Mouse (Mus musculus) forebrain, embryonic 15.5 days (tissue): ENCODE measurements around the gene Pate2. TPM values are rescaled to one million over a fixed set of nuclear protein-coding genes. Genes with fewer than 3 reads are reported as not detected.
A peak's percentile ranks its signal among the peaks of the same experiment; 100 is the strongest.

Experiments
- ATAC-seq: fragments of 200-750 bp; cut with Nextera tagmentation; replicated peaks from 2 replicates; pipeline ENCODE4 v1.8.0; 2017; ENCODE audit warnings: mild to moderate bottlenecking, moderate TSS enrichment, moderate library complexity
- H3K27ac ChIP-seq: fragments of 300-500 bp; sonication (generic); replicated peaks from 2 replicates; pipeline ENCODE4 v1.5.1; 2015; ENCODE audit warnings: mild to moderate bottlenecking, inconsistent platforms
- H3K27me3 ChIP-seq: fragments of 300-500 bp; sonication (generic); 2 replicates; pipeline ENCODE4 v1.6.1; 2015; ENCODE audit warnings: inconsistent platforms
- H3K36me3 ChIP-seq: fragments of 300-500 bp; sonication (generic); 2 replicates; pipeline ENCODE4 v1.6.1; 2015; ENCODE audit warnings: mild to moderate bottlenecking, inconsistent platforms
- H3K4me1 ChIP-seq: fragments of 300-500 bp; sonication (generic); 2 replicates; pipeline ENCODE4 v1.6.1; 2015; ENCODE audit warnings: inconsistent platforms
- H3K4me2 ChIP-seq: fragments of 300-500 bp; sonication (generic); replicated peaks from 2 replicates; pipeline ENCODE4 v1.6.1; 2015; ENCODE audit warnings: mild to moderate bottlenecking, inconsistent platforms
- H3K4me3 ChIP-seq: fragments of 300-500 bp; sonication (generic); 2 replicates; pipeline ENCODE4 v1.5.1; 2015; ENCODE audit warnings: mild to moderate bottlenecking, inconsistent platforms
- H3K9ac ChIP-seq: fragments of 300-500 bp; sonication (generic); replicated peaks from 2 replicates; pipeline ENCODE4 v1.6.1; 2015; ENCODE audit warnings: mild to moderate bottlenecking, inconsistent platforms
- H3K9me3 ChIP-seq: fragments of 300-500 bp; sonication (generic); 2 replicates; pipeline ENCODE4 v1.6.1; 2016; ENCODE audit warnings: inconsistent platforms
- WGBS: fragments of 180-500 bp; shearing (Covaris S2); methylation state at CpG from one replicate; pipeline ENCODE4 v1.1.7; 2015; ENCODE audit warnings: mixed read lengths; 5-methylcytosine and 5-hydroxymethylcytosine counted together
- polyA plus RNA-seq: library from polyadenylated mRNA; unstranded; fragments of >200 nt; fragmentation: Nextera tagmentation; extraction: Ambion mirVana; gene quantifications from 2 replicates; pipeline ENCODE4 v1.2.1, GENCODE M21; 2015

Gene Pate2
- polyA plus RNA-seq, 1 experiment from 2014 or later = 1.6 TPM

DNA sequence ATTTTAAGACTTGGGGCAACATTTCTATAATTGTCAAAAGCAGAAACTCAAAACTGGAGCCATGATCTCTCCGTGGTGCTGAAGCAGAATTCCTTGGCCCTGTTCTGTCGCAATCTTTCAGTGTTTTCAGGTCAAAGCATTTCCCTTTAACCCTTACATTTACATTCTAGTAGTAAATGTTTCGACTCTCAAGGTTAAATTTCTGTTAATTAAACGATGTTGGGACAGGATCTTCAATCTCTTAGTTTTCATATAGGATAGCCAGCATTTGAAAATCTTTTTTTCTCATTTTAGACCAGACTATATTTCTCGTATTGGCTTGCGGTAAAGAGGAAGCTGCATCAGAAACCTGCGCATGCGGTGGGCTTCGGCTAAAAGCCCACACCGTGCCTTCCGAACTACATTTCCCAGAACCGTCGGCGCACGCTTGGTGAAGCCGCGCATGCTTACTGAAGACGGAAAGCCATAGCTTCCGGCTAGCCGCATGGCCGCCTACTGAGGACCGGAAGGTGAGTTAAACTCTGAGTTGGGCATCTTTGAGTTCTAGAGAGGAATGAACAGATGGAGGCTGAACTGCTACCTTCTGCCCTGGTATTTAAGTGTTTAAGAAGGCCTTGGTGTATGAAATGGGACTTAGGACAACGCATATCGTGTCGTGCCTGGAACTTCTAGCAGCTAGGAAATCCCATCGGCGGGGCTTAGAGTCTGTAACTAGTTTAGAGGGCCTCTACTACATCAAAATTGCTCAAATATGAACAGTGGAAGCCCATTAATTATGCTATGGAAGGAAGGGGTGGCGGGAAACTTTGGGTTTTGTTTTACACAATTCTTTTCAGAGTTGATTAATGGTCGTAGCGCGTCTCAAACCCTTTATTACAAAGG, 10.8 kb upstream of the Pate2 start:
- Histone ChIP-seq H3K4me2 (peak overlapping the region; percentile 91), H3K4me1 (peaks cover 25% of the 10 kb centered on the region), H3K27ac (peak overlapping the region; percentile 77), H3K36me3 (peaks cover 16% of the 10 kb centered on the region), H3K9ac (peak overlapping the region; percentile 68), H3K27me3 (no peaks in the 10 kb centered on the region), H3K4me3 (peak overlapping the region; percentile 85), H3K9me3 (no peaks in the 10 kb centered on the region)
- 1% methylated on average over 31 of the region's 31 CpGs for WGBS
- ATAC-seq = peak; percentile 94

DNA sequence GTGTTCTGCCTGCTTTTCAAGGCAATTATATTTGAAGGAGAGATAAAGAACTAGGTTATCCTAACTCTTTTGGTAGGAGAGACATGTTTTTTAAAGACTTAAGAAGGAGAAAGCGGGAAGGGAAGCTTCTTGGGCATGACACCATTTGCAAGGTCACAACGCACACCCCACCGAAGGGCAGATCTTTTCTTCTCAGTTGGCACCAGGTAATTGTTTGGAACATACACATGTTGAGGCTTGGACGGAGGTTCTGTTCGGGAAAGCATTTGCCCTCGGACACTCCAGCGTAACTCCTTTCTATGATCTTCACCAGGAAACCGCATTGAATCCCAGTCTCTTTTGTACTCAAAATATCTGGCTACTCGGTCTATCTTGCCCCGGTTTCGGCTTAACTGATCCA, 9.0 kb upstream of the Pate2 start:
- peaks cover 34% of the 10 kb centered on the region for H3K36me3 ChIP-seq
- WGBS = 93% methylated on average over 11 of the region's 11 CpGs
- ATAC-seq = no peak

DNA sequence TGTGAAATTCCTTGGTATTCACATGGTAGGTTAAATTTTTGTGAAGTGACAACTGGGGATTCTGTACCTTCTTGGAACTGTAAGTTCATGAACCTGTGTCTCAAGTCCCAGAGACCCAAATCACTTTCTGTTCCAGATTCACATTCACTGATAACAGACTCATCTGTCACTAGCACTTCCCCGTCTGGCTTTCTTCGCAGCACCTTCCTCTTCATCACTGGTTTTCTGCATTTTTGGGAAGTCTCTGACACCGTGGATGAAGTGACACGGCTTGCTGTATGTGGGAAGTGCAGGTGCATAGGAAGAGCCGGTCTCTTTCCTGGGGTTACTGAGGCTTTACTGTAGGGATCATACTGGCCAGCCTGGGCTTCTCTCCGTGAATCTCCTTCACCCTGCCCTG, 8.5 kb upstream of the Pate2 start:
- no peak overlapping the region for H3K9ac ChIP-seq
- peaks cover 25% of the 10 kb centered on the region for H3K4me1 ChIP-seq
- WGBS = 89% methylated on average over 6 of the region's 6 CpGs
- H3K4me3 ChIP-seq = no peak overlapping the region
- H3K27ac ChIP-seq = no peak overlapping the region
- peaks cover 39% of the 10 kb centered on the region for H3K36me3 ChIP-seq
- no peaks in the 10 kb centered on the region for H3K27me3 ChIP-seq
- no peaks in the 10 kb centered on the region for H3K9me3 ChIP-seq
- no peak overlapping the region for H3K4me2 ChIP-seq
- ATAC-seq = no peak

More for the DNA sequence above, 9.0 kb upstream of the Pate2 start:
- peaks cover 25% of the 10 kb centered on the region for H3K4me1 ChIP-seq
- H3K27ac ChIP-seq = no peak overlapping the region
- no peak overlapping the region for H3K4me2 ChIP-seq
- H3K9ac ChIP-seq = no peak overlapping the region
- no peaks in the 10 kb centered on the region for H3K9me3 ChIP-seq
- H3K27me3 ChIP-seq = no peaks in the 10 kb centered on the region
- H3K4me3 ChIP-seq = no peak overlapping the region

DNA sequence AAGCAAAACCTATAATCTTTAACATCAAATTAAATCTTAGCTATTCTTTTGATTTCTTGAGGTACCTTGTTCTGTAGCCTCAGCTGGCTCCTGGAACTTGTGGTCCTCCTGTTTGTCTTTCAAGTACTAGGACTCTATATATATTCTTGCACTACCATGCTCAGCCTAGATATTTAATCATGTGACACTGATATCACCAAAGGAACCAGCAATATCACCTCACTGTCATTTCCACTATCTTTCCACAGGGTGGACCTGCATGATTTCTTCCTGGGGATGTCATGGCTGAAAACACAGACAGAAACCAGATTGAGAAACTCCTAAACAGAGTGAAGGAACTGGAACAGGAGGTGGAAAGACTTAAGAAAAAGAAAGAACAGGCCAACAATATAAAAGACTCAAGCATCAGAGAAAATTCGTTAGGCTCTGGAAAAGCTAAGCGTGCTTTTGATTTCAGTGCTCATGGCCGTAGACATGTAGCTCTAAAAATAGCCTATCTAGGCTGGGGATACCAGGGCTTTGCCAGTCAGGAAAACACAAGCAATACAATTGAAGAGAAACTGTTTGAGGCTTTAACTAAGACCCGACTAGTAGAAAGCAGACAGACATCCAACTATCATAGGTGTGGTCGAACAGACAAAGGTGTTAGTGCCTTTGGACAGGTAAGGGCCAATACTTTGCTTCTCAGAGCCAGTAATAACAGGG, 5.4 kb upstream of the Pate2 start:
- Histone ChIP-seq H3K36me3 (peaks cover 48% of the 10 kb centered on the region), H3K4me2 (no peak overlapping the region), H3K27ac (no peak overlapping the region), H3K9ac (no peak overlapping the region), H3K4me3 (no peak overlapping the region), H3K27me3 (no peaks in the 10 kb centered on the region), H3K4me1 (peaks cover 22% of the 10 kb centered on the region), H3K9me3 (no peaks in the 10 kb centered on the region)
- WGBS = 90% methylated on average over 5 of the region's 5 CpGs
- ATAC-seq = no peak

DNA sequence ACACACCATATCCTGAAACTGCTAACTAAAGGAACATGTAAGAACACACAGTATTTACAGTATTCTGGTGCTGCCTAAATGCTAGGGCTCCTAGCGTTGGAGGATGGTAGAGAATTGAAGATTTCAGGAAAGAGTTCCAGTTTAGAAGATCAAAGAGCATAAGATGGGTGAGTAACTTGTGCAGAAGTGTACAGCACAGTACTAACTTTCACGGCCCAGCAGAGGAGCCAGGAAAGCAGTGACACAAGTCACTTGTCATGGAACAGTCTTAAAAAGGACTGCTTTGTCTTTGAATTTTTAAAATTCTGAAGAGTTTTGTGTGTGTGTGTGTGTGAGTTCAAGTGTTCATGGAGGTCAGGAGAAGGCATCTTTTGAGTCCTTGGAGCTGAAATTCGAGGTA, 2.1 kb upstream of the Pate2 start:
- Histone ChIP-seq H3K9ac (no peak overlapping the region), H3K9me3 (no peaks in the 10 kb centered on the region), H3K4me1 (peaks cover 21% of the 10 kb centered on the region), H3K27ac (no peak overlapping the region), H3K4me2 (no peak overlapping the region), H3K27me3 (no peaks in the 10 kb centered on the region), H3K4me3 (no peak overlapping the region), H3K36me3 (peaks cover 32% of the 10 kb centered on the region)
- ATAC-seq = no peak
- 87% methylated on average over 3 of the region's 3 CpGs for WGBS

DNA sequence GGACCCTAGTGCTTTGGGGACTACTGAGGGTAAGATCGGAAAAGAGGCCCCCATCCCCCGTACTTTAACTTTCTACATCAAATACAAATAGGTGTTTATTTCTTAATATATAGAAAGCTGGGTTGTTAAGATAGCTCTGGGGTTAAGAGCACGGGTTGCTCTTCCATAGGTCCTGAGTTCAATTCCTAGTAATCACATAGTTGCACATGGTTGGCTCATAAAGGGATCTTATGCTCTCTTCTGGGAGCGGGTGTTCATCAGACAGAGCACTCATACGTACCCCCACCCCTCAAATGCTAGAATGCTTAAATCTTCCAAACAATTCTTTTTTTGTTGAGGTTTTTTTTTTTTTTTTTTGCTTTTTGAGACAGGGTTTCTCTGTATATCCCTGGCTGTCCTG, 579 bp downstream of the Pate2 start:
- peak overlapping the region; percentile 95; the same call in 1 of the 2 replicates for H3K27ac ChIP-seq
- peak overlapping the region; percentile 94 for H3K4me3 ChIP-seq
- peak overlapping the region; percentile 68 for H3K4me2 ChIP-seq

DNA sequence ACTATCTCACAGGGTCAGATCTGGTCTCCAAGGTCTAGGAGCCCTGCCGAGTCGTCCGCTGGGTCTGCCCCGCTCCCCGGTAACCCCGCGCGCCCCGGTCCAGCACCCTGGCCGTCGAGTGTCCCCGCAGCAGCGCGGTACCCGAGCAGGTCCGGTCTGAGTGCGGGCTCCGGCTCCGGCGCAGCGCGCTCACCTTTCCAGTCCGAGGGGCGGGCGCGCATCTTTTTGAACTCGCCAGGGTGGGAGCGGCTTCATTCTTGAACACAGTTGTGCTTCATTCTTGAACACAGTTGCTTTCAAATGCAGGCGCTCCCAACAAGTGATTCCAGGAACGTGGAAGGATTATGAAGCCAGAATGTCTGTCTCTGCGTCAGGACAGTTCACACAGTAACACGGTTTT, 4.3 kb downstream of the Pate2 start:
- Histone ChIP-seq H3K27ac (no peak overlapping the region), H3K36me3 (no peaks in the 10 kb centered on the region), H3K9ac (peak overlapping the region; percentile 16; the same call in 1 of the 2 replicates), H3K4me2 (peak overlapping the region; percentile 51), H3K4me1 (peaks cover 14% of the 10 kb centered on the region), H3K4me3 (peak overlapping the region; percentile 34), H3K27me3 (peaks cover 10% of the 10 kb centered on the region; the same call in 1 of the 2 replicates), H3K9me3 (no peaks in the 10 kb centered on the region)
- no peak for ATAC-seq
- 4% methylated on average over 32 of the region's 32 CpGs for WGBS

More for the DNA sequence above, 579 bp downstream of the Pate2 start:
- Histone ChIP-seq H3K27me3 (peaks cover 10% of the 10 kb centered on the region; the same call in 1 of the 2 replicates), H3K36me3 (peaks cover 19% of the 10 kb centered on the region), H3K4me1 (peaks cover 26% of the 10 kb centered on the region), H3K9me3 (no peaks in the 10 kb centered on the region), H3K9ac (peak overlapping the region; percentile 86)
- peak; percentile 11; the same call in 1 of the 2 replicates for ATAC-seq
- 11% methylated on average over 5 of the region's 5 CpGs for WGBS

DNA sequence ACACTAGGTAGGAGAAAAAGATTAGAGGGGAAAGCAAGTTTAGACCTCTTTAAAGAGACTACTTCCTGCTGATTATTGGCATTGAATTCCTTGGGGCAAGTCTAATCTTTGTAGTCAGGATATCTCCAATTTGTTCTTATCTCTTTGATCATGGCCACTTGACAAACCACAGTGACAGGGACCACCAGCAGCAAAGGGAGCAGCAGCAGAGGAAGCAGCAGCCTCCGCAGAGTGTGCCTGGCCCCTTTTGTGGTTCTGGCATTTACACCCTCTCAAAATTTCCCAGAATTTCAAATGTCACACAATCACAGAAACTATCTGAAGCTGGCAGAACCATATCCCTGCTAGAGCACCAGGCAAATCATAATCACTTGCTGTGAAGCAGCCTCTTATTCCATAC, 17.6 kb downstream of the Pate2 start:
- no peak overlapping the region for H3K4me2 ChIP-seq
- 62% methylated on average over 1 of the region's 1 CpGs for WGBS
- no peaks in the 10 kb centered on the region for H3K27me3 ChIP-seq
- H3K9me3 ChIP-seq = no peaks in the 10 kb centered on the region
- H3K36me3 ChIP-seq = no peaks in the 10 kb centered on the region
- no peak overlapping the region for H3K4me3 ChIP-seq
- no peak overlapping the region for H3K27ac ChIP-seq
- H3K4me1 ChIP-seq = no peaks in the 10 kb centered on the region
- no peak for ATAC-seq
- H3K9ac ChIP-seq = no peak overlapping the region

DNA sequence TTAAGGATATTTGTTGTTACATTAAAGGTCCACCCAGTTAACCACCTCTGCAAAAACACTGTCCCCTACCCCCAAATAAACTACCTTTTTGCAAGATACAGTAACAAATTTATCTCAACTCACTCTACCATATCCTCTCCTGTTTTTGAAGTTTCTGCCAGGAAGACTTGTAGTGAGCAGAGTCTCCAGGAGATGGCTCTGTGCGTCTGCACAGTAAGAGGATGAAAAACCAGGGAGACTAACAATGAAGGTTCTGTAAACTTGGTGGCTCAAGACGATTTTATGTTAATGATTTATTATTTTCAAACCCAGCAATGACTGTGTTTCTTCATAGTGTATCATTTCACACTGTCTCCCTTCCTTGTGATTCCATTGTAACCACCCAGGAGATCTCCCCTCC, 22.8 kb downstream of the Pate2 start:
- WGBS = 17% methylated on average over 2 of the region's 2 CpGs
- no peak for ATAC-seq
- Histone ChIP-seq H3K9me3 (no peaks in the 10 kb centered on the region), H3K9ac (no peak overlapping the region), H3K4me2 (no peak overlapping the region), H3K27me3 (no peaks in the 10 kb centered on the region), H3K27ac (no peak overlapping the region), H3K36me3 (no peaks in the 10 kb centered on the region), H3K4me1 (no peaks in the 10 kb centered on the region), H3K4me3 (no peak overlapping the region)

DNA sequence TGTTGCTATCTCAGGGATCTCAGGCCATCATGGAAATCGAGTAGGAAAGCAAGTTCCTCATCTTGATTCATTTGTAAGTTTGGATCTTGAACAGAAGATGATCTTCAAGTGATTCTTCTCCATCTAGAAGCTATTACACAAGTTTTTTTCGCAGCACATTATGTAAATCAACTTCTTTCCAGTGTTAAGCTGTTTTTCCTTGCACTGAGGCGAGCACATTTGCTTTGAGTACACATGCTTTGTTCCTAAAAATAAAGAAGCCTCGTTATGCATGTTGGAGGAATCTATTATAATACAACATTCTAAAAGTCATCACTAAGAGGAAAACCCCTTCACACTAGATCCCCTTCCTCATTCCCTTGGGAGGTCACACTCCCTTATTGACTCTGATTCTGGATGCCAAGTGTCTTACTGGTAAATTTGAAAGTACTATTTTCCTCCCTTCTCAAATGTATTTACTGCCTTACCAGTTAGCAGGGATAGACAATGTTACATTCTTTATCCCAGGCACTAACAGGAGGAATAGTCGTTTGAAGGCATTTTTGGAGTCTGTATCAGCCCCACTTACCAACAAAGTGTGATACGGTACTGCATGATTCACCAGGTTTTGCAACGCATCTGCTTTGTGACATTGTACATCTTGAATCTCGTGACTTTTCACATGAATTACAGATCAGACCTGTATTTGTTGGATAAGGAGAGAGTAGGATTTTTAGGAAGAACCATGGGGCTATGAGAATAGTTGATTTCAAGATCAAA, 37.7 kb downstream of the Pate2 start:
- Histone ChIP-seq H3K27me3 (no peaks in the 10 kb centered on the region), H3K9ac (no peak overlapping the region), H3K4me2 (no peak overlapping the region), H3K36me3 (no peaks in the 10 kb centered on the region), H3K4me3 (no peak overlapping the region), H3K4me1 (no peaks in the 10 kb centered on the region), H3K9me3 (no peaks in the 10 kb centered on the region), H3K27ac (no peak overlapping the region)
- ATAC-seq = no peak
- 57% methylated on average over 8 of the region's 8 CpGs for WGBS

DNA sequence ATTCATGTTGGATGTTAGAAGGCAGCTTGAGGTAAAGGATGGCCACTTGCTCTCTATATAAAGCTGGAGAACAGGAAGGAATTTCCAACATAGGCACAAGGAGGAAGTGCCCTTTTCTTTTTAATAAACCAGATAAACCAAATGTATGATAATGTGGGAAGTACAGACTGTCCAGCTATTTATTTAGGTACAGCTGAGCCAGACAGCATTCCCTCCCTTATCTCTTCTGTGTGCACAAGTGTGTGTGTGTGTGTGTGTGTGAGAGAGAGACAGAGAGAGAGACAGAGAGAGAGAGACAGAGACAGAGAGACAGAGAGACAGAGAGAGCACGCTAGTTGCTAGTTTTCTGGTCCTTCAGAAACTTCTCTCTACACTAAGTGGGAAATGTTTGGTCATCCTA, 41.8 kb downstream of the Pate2 start, which contains the start of gene Pate4:
TSS of gene Pate4 (minus strand) at position 101 of the 400 bp plus-strand sequence.
- H3K4me1 ChIP-seq = no peaks in the 10 kb centered on the region
- H3K4me2 ChIP-seq = no peak within 1 kb of the TSS
- no peaks in the 10 kb centered on the region for H3K36me3 ChIP-seq
- no peak within 1 kb of the TSS for H3K27ac ChIP-seq
- no peak within 1 kb of the TSS for H3K9ac ChIP-seq
- no peak within 1 kb of the TSS for H3K4me3 ChIP-seq
- ATAC-seq = no peak
- no peaks in the 10 kb centered on the region for H3K27me3 ChIP-seq
- H3K9me3 ChIP-seq = no peaks in the 10 kb centered on the region
- 80% methylated on average over 1 of the region's 1 CpGs for WGBS

DNA sequence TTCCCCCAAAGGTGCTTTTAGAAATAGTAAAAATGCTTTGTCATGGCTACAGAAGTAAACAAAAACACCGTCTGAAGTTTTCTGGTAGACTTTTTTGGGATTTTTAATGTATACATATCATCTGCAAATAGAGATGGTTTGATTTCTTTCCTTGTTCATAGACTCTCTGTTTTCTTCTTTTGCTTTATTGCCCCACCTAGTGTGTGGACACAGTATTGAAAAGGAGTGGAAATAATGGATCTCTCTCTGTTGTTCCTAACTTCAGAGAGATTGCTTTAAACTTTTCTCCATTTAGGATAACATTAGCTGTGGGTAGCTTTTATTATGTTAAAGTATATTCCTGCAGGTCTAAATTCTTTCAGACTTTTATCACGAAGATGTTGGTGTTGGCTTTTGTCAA, 43.9 kb downstream of the Pate2 start:
- Histone ChIP-seq H3K9me3 (no peaks in the 10 kb centered on the region), H3K27me3 (no peaks in the 10 kb centered on the region), H3K4me3 (no peak overlapping the region), H3K4me2 (no peak overlapping the region), H3K36me3 (no peaks in the 10 kb centered on the region), H3K27ac (no peak overlapping the region), H3K9ac (no peak overlapping the region), H3K4me1 (no peaks in the 10 kb centered on the region)
- WGBS = 33% methylated on average over 2 of the region's 2 CpGs
- ATAC-seq = no peak
